In genomic region chrX:56786281-56787061, GRCm38 (mm10) we compare ENCODE assay signal across 9 mouse cellular contexts. TPM values are rescaled to one million over a fixed set of nuclear protein-coding genes. Genes with fewer than 3 reads are reported as not detected.
DNase-seq lines count a peak whose midpoint lies in the region; ATAC-seq lines count a peak whose summit lies in the region.
"Had no signal": no experiment of that assay in that cellular context is flagged by ENCODE, and none has a peak within 500 bp of the region (broad histone marks: within the 10 kb centered on the region; RNA-seq: fewer than 3 reads in every experiment).

No protein-coding gene starts in this region.

- ATAC-seq in hindbrain, embryonic 11.5 days (ENCODE audit: low FRiP score): no peak
- ATAC-seq in hindbrain, embryonic 13.5 days (ENCODE audit: low FRiP score): no peak
- peak; percentile 45; the same call in 1 of the 2 replicates for ATAC-seq in midbrain, embryonic 15.5 days (replicated peaks)

- no peak overlapping the region for H3K4me3 ChIP-seq in hindbrain, embryonic 11.5 days (ENCODE audit: low read depth, low read length)
- no peak overlapping the region for H3K4me3 ChIP-seq in hindbrain, embryonic 13.5 days
- H3K4me3 ChIP-seq in brown adipose tissue, adult 24 weeks (ENCODE audit: insufficient read depth, low read depth, low read length): peak overlapping the region; percentile 48
- H3K4me3 ChIP-seq in midbrain, embryonic 15.5 days: no peak overlapping the region

- H3K36me3 ChIP-seq in hindbrain, embryonic 11.5 days (ENCODE audit: control insufficient read depth, insufficient read depth, low read length): no peaks in the 10 kb centered on the region
- H3K36me3 ChIP-seq in hindbrain, embryonic 13.5 days: peaks cover 19% of the 10 kb centered on the region
- no peaks in the 10 kb centered on the region for H3K36me3 ChIP-seq in midbrain, embryonic 15.5 days (replicated peaks)

- no peak overlapping the region for H3K4me2 ChIP-seq in hindbrain, embryonic 11.5 days (replicated peaks; ENCODE audit: low read depth, low read length)
- H3K4me2 ChIP-seq in hindbrain, embryonic 13.5 days: no peak overlapping the region
- no peak overlapping the region for H3K4me2 ChIP-seq in midbrain, embryonic 15.5 days

- H3K27me3 ChIP-seq in hindbrain, embryonic 11.5 days (ENCODE audit: control insufficient read depth, insufficient read depth, low read length): no peaks in the 10 kb centered on the region
- H3K27me3 ChIP-seq in hindbrain, embryonic 13.5 days: no peaks in the 10 kb centered on the region
- H3K27me3 ChIP-seq in midbrain, embryonic 15.5 days (replicated peaks): no peaks in the 10 kb centered on the region

- intact Hi-C loops in heart, postnatal 14 days (cut with DNase I): no loop called here

- H3K4me1 ChIP-seq in hindbrain, embryonic 11.5 days (replicated peaks; ENCODE audit: control insufficient read depth, insufficient read depth, low read length): no peaks in the 10 kb centered on the region
- no peaks in the 10 kb centered on the region for H3K4me1 ChIP-seq in hindbrain, embryonic 13.5 days (replicated peaks)
- peaks cover 6% of the 10 kb centered on the region; the same call in 1 of the 2 replicates for H3K4me1 ChIP-seq in brown adipose tissue, adult 24 weeks (ENCODE audit: control insufficient read depth, insufficient read depth, insufficient read length, low read length)
- no peaks in the 10 kb centered on the region for H3K4me1 ChIP-seq in midbrain, embryonic 15.5 days

- peak; percentile 12 for DNase-seq in hindbrain, embryonic 11.5 days (ENCODE audit: low spot score)
- peak; percentile 22 to 25 for DNase-seq in heart, postnatal 14 days
- no peak for DNase-seq in cerebellum, adult 18-20 months
- DNase-seq in urinary bladder, adult 18-20 months (ENCODE audit: low spot score in 2 of 2): no peak
- DNase-seq in B cell, adult 2 months: no peak
- DNase-seq: cerebellum, adult 11 months had no signal

- H3K9ac ChIP-seq in hindbrain, embryonic 11.5 days (ENCODE audit: low read depth, low read length): no peak overlapping the region
- H3K9ac ChIP-seq in hindbrain, embryonic 13.5 days: no peak overlapping the region
- H3K9ac ChIP-seq in midbrain, embryonic 15.5 days: no peak overlapping the region

- H3K9me3 ChIP-seq in hindbrain, embryonic 11.5 days (ENCODE audit: control insufficient read depth, low read length): no peaks in the 10 kb centered on the region
- no peaks in the 10 kb centered on the region for H3K9me3 ChIP-seq in hindbrain, embryonic 13.5 days
- H3K9me3 ChIP-seq in midbrain, embryonic 15.5 days: no peaks in the 10 kb centered on the region

- WGBS in hindbrain, embryonic 11.5 days: 57% methylated on average over 6 of the region's 6 CpGs
- 51% methylated on average over 6 of the region's 6 CpGs for WGBS in hindbrain, embryonic 13.5 days
- 55% methylated on average over 6 of the region's 6 CpGs for WGBS in midbrain, embryonic 15.5 days

- H3K27ac ChIP-seq in hindbrain, embryonic 11.5 days (ENCODE audit: low read depth, low read length): no peak overlapping the region
- no peak overlapping the region for H3K27ac ChIP-seq in hindbrain, embryonic 13.5 days
- H3K27ac ChIP-seq in brown adipose tissue, adult 24 weeks (replicated peaks; ENCODE audit: low read depth, low read length): peak overlapping the region; percentile 73
- no peak overlapping the region for H3K27ac ChIP-seq in midbrain, embryonic 15.5 days

RNA-seq across cellular contexts. Expression of gene Map7d3, which starts 35.7 kb away (rescaled TPM):
- polyA plus RNA-seq in hindbrain, embryonic 11.5 days (2014; fragmentation: Nextera tagmentation; extraction: Ambion mirVana): 2.0 and 2.2 TPM in 2 replicates
- polyA plus RNA-seq in hindbrain, embryonic 13.5 days (2015; fragmentation: Nextera tagmentation; extraction: Ambion mirVana): 0.88 and 1.3 TPM in 2 replicates
- 1.4 and 2.1 TPM in 2 replicates for polyA plus RNA-seq in brown adipose tissue, adult 24 weeks (2012; ENCODE audit: insufficient read depth, insufficient read length, missing spikeins)
- 1 to 10 TPM in 1 of 2 experiments, under 1 TPM in 1; 0.78 to 1.3 TPM for total RNA-seq in heart, postnatal 14 days (2021)
- 0.36 and 0.45 TPM in 2 replicates for polyA plus RNA-seq in midbrain, embryonic 15.5 days (2015; fragmentation: Nextera tagmentation; extraction: Ambion mirVana)

RNA-seq across cellular contexts. Expression of gene Fhl1, which starts 54.9 kb away (rescaled TPM):
- 81.5 and 87.0 TPM in 2 replicates for polyA plus RNA-seq in hindbrain, embryonic 11.5 days (2014; fragmentation: Nextera tagmentation; extraction: Ambion mirVana)
- polyA plus RNA-seq in hindbrain, embryonic 13.5 days (2015; fragmentation: Nextera tagmentation; extraction: Ambion mirVana): 127 and 139 TPM in 2 replicates
- polyA plus RNA-seq in brown adipose tissue, adult 24 weeks (2012; ENCODE audit: insufficient read depth, insufficient read length, missing spikeins): 160 and 164 TPM in 2 replicates
- total RNA-seq in heart, postnatal 14 days (2021): 100 to 1,000 TPM in 1 of 2 experiments, 10 to 100 TPM in 1; 98.3 to 107 TPM
- polyA plus RNA-seq in midbrain, embryonic 15.5 days (2015; fragmentation: Nextera tagmentation; extraction: Ambion mirVana): 172 and 177 TPM in 2 replicates

Comparison
In these comparisons a context has a peak if more than half of its experiments do, and no peak if none do; other contexts are left out.
1. DNase-seq: peak in hindbrain, embryonic 11.5 days (single experiment) and heart, postnatal 14 days (2 of 2); none in cerebellum, adult 18-20 months (0 of 2), urinary bladder, adult 18-20 months (0 of 2) and B cell, adult 2 months (0 of 2).